Mouse (Mus musculus): ENCODE measurements at regions not wholly inside any gene's neighbourhood (a gene's known extent, or its start where the extent isn't known, plus 50 kb on each side); places are given as distances from the start of the nearest gene placed in this dataset.

- Histone ChIP-seq H3K36me3 (no peaks in the 10 kb centered on the region), H3K27me3 (no peaks in the 10 kb centered on the region), H3K4me2 (no peak overlapping the region), H3K9me3 (replicated peaks) (no peaks in the 10 kb centered on the region), H3K27ac (no peak overlapping the region), H3K9ac (no peak overlapping the region), H3K4me1 (replicated peaks) (no peaks in the 10 kb centered on the region), H3K4me3 (no peak overlapping the region)
- no peak for ATAC-seq (replicated peaks; ENCODE audit: insufficient number of reproducible peaks, insufficient read depth, low FRiP score, low read depth)
- WGBS = 64% methylated on average over 8 of the region's 8 CpGs
Observed at GRCm38 (mm10) chr2:106083001-106083400, 79.7 kb upstream of the Dnajc24 start.

- Histone ChIP-seq H3K4me1 (replicated peaks) (no peaks in the 10 kb centered on the region), H3K27ac (no peak overlapping the region), H3K9ac (no peak overlapping the region), H3K9me3 (replicated peaks) (no peaks in the 10 kb centered on the region), H3K4me3 (no peak overlapping the region), H3K36me3 (no peaks in the 10 kb centered on the region), H3K4me2 (no peak overlapping the region), H3K27me3 (no peaks in the 10 kb centered on the region)
- ATAC-seq (replicated peaks; ENCODE audit: insufficient number of reproducible peaks, insufficient read depth, low FRiP score, low read depth) = no peak
- 4% methylated on average over 7 of the region's 7 CpGs for WGBS
Observed at GRCm38 (mm10) chr2:106081951-106082350, 78.6 kb upstream of the Dnajc24 start.

- Histone ChIP-seq H3K9me3 (replicated peaks) (no peaks in the 10 kb centered on the region), H3K9ac (no peak overlapping the region), H3K36me3 (no peaks in the 10 kb centered on the region), H3K4me1 (replicated peaks) (no peaks in the 10 kb centered on the region), H3K4me2 (no peak overlapping the region), H3K4me3 (no peak overlapping the region), H3K27me3 (no peaks in the 10 kb centered on the region), H3K27ac (no peak overlapping the region)
- ATAC-seq (replicated peaks; ENCODE audit: insufficient number of reproducible peaks, insufficient read depth, low FRiP score, low read depth) = no peak
- 70% methylated on average over 9 of the region's 9 CpGs for WGBS
Observed at GRCm38 (mm10) chr2:106080626-106081025, 77.3 kb upstream of the Dnajc24 start.

- no peak for ATAC-seq (replicated peaks; ENCODE audit: insufficient number of reproducible peaks, insufficient read depth, low FRiP score, low read depth)
- Histone ChIP-seq H3K4me1 (replicated peaks) (no peaks in the 10 kb centered on the region), H3K4me3 (no peak overlapping the region), H3K27me3 (no peaks in the 10 kb centered on the region), H3K4me2 (no peak overlapping the region), H3K9me3 (replicated peaks) (no peaks in the 10 kb centered on the region), H3K9ac (no peak overlapping the region), H3K27ac (no peak overlapping the region), H3K36me3 (no peaks in the 10 kb centered on the region)
- 69% methylated on average over 3 of the region's 3 CpGs for whole genome bisulfite sequencing
Observed at GRCm38 (mm10) chr2:106078591-106078990, 75.2 kb upstream of the Dnajc24 start.

- Histone ChIP-seq H3K4me2 (no peak overlapping the region), H3K4me3 (no peak overlapping the region), H3K4me1 (replicated peaks) (no peaks in the 10 kb centered on the region), H3K27ac (no peak overlapping the region), H3K36me3 (no peaks in the 10 kb centered on the region), H3K9ac (no peak overlapping the region), H3K9me3 (replicated peaks) (no peaks in the 10 kb centered on the region), H3K27me3 (no peaks in the 10 kb centered on the region)
- 84% methylated on average over 6 of the region's 6 CpGs for WGBS
- no peak for ATAC-seq (replicated peaks; ENCODE audit: insufficient number of reproducible peaks, insufficient read depth, low FRiP score, low read depth)
Observed at GRCm38 (mm10) chr2:106074441-106074840, 71.1 kb upstream of the Dnajc24 start.

GRCm38 (mm10) chr2:106064316-106064715 is 61.0 kb upstream of the Dnajc24 start:
- H3K4me1 ChIP-seq (replicated peaks) = no peaks in the 10 kb centered on the region
- no peaks in the 10 kb centered on the region for H3K9me3 ChIP-seq (replicated peaks)
- no peak overlapping the region for H3K9ac ChIP-seq
- H3K27ac ChIP-seq = no peak overlapping the region
- H3K27me3 ChIP-seq = no peaks in the 10 kb centered on the region
- ATAC-seq (replicated peaks; ENCODE audit: insufficient number of reproducible peaks, insufficient read depth, low FRiP score, low read depth) = no peak
- WGBS = 86% methylated on average over 2 of the region's 2 CpGs
- no peak overlapping the region for H3K4me2 ChIP-seq
- no peaks in the 10 kb centered on the region for H3K36me3 ChIP-seq
- H3K4me3 ChIP-seq = no peak overlapping the region
